ENCODE assay signal across 7 mouse cellular contexts in the genomic region with DNA sequence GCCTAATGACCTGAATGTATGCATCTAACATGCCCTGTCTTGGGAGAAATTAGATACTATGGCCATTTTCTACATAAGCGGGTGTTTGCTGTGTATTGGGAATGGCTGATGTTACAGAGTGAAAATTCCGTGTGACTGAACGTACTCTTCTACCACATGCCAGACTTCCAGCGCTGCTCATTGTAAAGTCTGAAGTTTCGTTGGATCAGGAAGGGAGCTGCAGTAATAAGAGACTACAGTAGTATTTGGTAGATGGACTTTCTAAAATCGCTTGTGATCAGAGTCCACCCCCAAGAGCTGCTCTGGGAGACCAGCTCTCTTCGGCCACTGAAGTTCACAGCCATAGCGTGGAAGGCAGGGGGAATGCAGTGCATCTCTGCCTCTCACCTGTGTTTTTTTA. TPM values are rescaled to one million over a fixed set of nuclear protein-coding genes. Genes with fewer than 3 reads are reported as not detected.
DNase-seq lines count a peak whose midpoint lies in the region; ATAC-seq and TF ChIP-seq lines count a peak whose summit lies in the region.

No protein-coding gene starts in this region.

- peak overlapping the region; percentile 66 for H3K4me3 ChIP-seq in lung, postnatal 0 days (ENCODE audit: low read depth, low read length)
- peak overlapping the region; percentile 70 for H3K4me3 ChIP-seq in forebrain, embryonic 13.5 days
- peak overlapping the region; percentile 72 for H3K4me3 ChIP-seq in limb, embryonic 12.5 days (replicated peaks)
- H3K4me3 ChIP-seq in stomach, embryonic 14.5 days (ENCODE audit: low read depth, low read length), result peak overlapping the region; percentile 73

- 0 out of 2 replicates have a peak, but pooled peaks cover 6% of the 10 kb centered on the region for H3K4me1 ChIP-seq in lung, postnatal 0 days (ENCODE audit: insufficient read depth, low read depth, low read length)
- peaks cover 30% of the 10 kb centered on the region for H3K4me1 ChIP-seq in forebrain, embryonic 13.5 days
- H3K4me1 ChIP-seq in limb, embryonic 12.5 days (replicated peaks), result peaks cover 24% of the 10 kb centered on the region
- peaks cover 12% of the 10 kb centered on the region; the same call in 1 of the 2 replicates for H3K4me1 ChIP-seq in stomach, embryonic 14.5 days (ENCODE audit: control insufficient read depth, insufficient read depth, low read length)

- no peaks in the 10 kb centered on the region for H3K9me3 ChIP-seq in lung, postnatal 0 days (ENCODE audit: low read length)
- H3K9me3 ChIP-seq in forebrain, embryonic 13.5 days (replicated peaks), result no peaks in the 10 kb centered on the region
- no peaks in the 10 kb centered on the region for H3K9me3 ChIP-seq in limb, embryonic 12.5 days
- H3K9me3 ChIP-seq in stomach, embryonic 14.5 days (ENCODE audit: control insufficient read depth, low read depth, low read length), result no peaks in the 10 kb centered on the region

- peak overlapping the region; percentile 87 for H3K4me2 ChIP-seq in lung, postnatal 0 days (replicated peaks; ENCODE audit: low read depth, low read length)
- peak overlapping the region; percentile 67 for H3K4me2 ChIP-seq in forebrain, embryonic 13.5 days
- peak overlapping the region; percentile 74 for H3K4me2 ChIP-seq in limb, embryonic 12.5 days
- H3K4me2 ChIP-seq in stomach, embryonic 14.5 days (replicated peaks; ENCODE audit: low read depth, low read length), result peak overlapping the region; percentile 61

- 0 out of 2 replicates have a peak overlapping the region, but pooled peaks have one; percentile 50 for H3K9ac ChIP-seq in lung, postnatal 0 days (replicated peaks; ENCODE audit: low read depth)
- peak overlapping the region; percentile 87 for H3K9ac ChIP-seq in forebrain, embryonic 13.5 days
- peak overlapping the region; percentile 94 for H3K9ac ChIP-seq in limb, embryonic 12.5 days (replicated peaks)
- H3K9ac ChIP-seq in stomach, embryonic 14.5 days (replicated peaks; ENCODE audit: low read depth, low read length), result peak overlapping the region; percentile 83

- TF ChIP-seq EP300 in lung, postnatal 0 days (IDR thresholded peaks at IDR 0.05), result no peak

- DNase-seq in lung, postnatal 0 days (ENCODE audit: low spot score), result no peak
- no peak for DNase-seq in lung, postnatal 36 days
- DNase-seq in layer of hippocampus, adult 8-10 months (ENCODE audit: low spot score in 2 of 2), result no peak
- DNase-seq in spleen, postnatal 14 days (ENCODE audit: low spot score in 2 of 2), result no peak

- no peak for TF ChIP-seq CTCF in lung, postnatal 0 days (IDR thresholded peaks at IDR 0.05)

- no peak for ATAC-seq in lung, postnatal 0 days
- ATAC-seq in forebrain, embryonic 13.5 days, result no peak
- no peak for ATAC-seq in limb, embryonic 12.5 days (ENCODE audit: insufficient number of reproducible peaks, insufficient read depth, low FRiP score, low TSS enrichment, low read depth)
- no peak for ATAC-seq in stomach, embryonic 14.5 days (ENCODE audit: insufficient number of reproducible peaks, insufficient read depth, low FRiP score, low read depth)

- peak overlapping the region; percentile 82 for H3K27ac ChIP-seq in lung, postnatal 0 days (ENCODE audit: low read length)
- peak overlapping the region; percentile 84 for H3K27ac ChIP-seq in forebrain, embryonic 13.5 days
- peak overlapping the region; percentile 98 for H3K27ac ChIP-seq in limb, embryonic 12.5 days
- H3K27ac ChIP-seq in stomach, embryonic 14.5 days (ENCODE audit: low read length), result peak overlapping the region; percentile 93

- H3K27me3 ChIP-seq in lung, postnatal 0 days (replicated peaks; ENCODE audit: insufficient read depth, low read length), result no peaks in the 10 kb centered on the region
- H3K27me3 ChIP-seq in forebrain, embryonic 13.5 days, result no peaks in the 10 kb centered on the region
- no peaks in the 10 kb centered on the region for H3K27me3 ChIP-seq in limb, embryonic 12.5 days
- H3K27me3 ChIP-seq in stomach, embryonic 14.5 days (ENCODE audit: control insufficient read depth, insufficient read depth, low read length), result no peaks in the 10 kb centered on the region

- H3K36me3 ChIP-seq in lung, postnatal 0 days (ENCODE audit: insufficient read depth, low read length), result no peaks in the 10 kb centered on the region
- peaks cover 31% of the 10 kb centered on the region for H3K36me3 ChIP-seq in forebrain, embryonic 13.5 days (ENCODE audit: poor library complexity, severe bottlenecking)
- peaks cover 32% of the 10 kb centered on the region for H3K36me3 ChIP-seq in limb, embryonic 12.5 days
- H3K36me3 ChIP-seq in stomach, embryonic 14.5 days (ENCODE audit: control insufficient read depth, insufficient read depth, low read length), result peaks cover 13% of the 10 kb centered on the region; the same call in 1 of the 2 replicates

- WGBS in lung, postnatal 0 days, result 3% methylated on average over 8 of the region's 8 CpGs
- WGBS in forebrain, embryonic 13.5 days, result under 1% methylated on average over 8 of the region's 8 CpGs
- WGBS in limb, embryonic 12.5 days, result 1% methylated on average over 8 of the region's 8 CpGs
- WGBS in stomach, embryonic 14.5 days, result 1% methylated on average over 8 of the region's 8 CpGs

RNA-seq across cellular contexts. Expression of a gene that starts 1.3 kb away (rescaled TPM):
- polyA plus RNA-seq in lung, postnatal 0 days (2015; fragmentation: Nextera tagmentation; extraction: Ambion mirVana), result 40.1 and 40.5 TPM in 2 replicates
- 188 and 199 TPM in 2 replicates for polyA plus RNA-seq in forebrain, embryonic 13.5 days (2015; fragmentation: Nextera tagmentation; extraction: Ambion mirVana)
- polyA plus RNA-seq in limb, embryonic 12.5 days (2016; fragmentation: Nextera tagmentation; extraction: Ambion mirVana), result 180 and 191 TPM in 2 replicates
- polyA plus RNA-seq in stomach, embryonic 14.5 days (2014; fragmentation: Nextera tagmentation; extraction: Ambion mirVana), result 140 and 151 TPM in 2 replicates
- total RNA-seq in layer of hippocampus, adult 8-10 months (2022), result 10 to 100 TPM; 24.6 to 30.0 (median 28.4) TPM
